Mouse (Mus musculus) spleen, embryonic (tissue): ENCODE measurements around the gene Prrt1.

ENCODE experiments used
- CTCF ChIA-PET: fragments of 350-600 bp; sonication (Branson Sonifier 250); formaldehyde crosslinking; loops from one replicate; lab custom pipeline; 2022; lab: Charles Lee

The Prrt1 gene

GRCm38 (mm10) chr17:34596098-34596497, 33.2 kb upstream of the Prrt1 start:
- CTCF ChIA-PET: interaction anchor here (0.6 to 0.7 kb wide), 2 partner anchors 21 to 398 kb away, joined by 5 to 11 read pairs; no protein-coding TSS in a partner anchor

GRCm38 (mm10) chr17:34597566-34598095, 31.7 kb upstream of the Prrt1 start, which contains the start of gene Ager:
Ager (plus strand) TSS chr17:34597862.
- CTCF ChIA-PET: interaction anchor here (0.7 kb wide), 2 partner anchors 389 to 823 kb away, joined by 4 to 8 read pairs; no protein-coding TSS in a partner anchor

DNA sequence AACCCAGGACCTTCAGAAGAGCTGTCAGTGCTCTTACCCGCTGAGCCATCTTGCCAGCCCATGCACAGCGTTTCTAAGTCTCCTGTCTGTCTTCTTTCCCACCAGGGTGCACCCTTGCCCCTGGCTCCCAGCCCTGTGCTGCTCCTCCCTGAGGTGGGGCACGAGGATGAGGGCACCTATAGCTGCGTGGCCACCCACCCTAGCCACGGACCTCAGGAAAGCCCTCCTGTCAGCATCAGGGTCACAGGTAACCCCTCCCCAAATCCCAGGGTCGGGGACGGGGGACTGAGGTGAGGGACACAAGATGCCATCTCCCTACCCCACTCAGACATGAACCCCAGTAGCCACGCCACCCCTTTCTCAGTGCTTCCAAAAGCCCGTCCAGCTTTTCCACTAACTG, 29.4 kb upstream of the Prrt1 start:
- CTCF ChIA-PET: interaction anchor here (0.6 kb wide), 1 partner anchor 1136 kb away, joined by 9 read pairs; no protein-coding TSS in a partner anchor

DNA sequence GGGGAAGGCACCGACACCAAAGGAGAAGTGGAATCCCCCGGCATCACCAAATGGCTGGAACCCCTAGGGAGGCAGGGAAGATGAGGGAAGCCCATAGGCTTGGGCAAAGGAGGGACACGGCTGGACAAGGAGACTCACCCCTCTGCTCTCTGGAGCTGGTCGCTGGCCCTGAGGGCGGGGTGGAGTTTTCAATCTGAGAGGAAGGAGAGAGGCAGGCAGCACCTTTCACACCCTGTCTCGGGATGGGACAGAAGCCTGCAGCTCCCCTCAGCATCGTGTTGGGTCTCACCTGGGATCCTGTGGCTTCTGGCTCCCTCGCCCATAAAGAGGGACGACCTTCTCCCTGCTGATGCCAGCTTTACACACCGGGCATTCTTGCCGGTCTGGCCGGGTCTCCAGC, 27.5 kb upstream of the Prrt1 start:
- CTCF ChIA-PET: interaction anchor here (0.7 kb wide), 1 partner anchor 204 kb away, joined by 3 read pairs; no protein-coding TSS in a partner anchor

- CTCF ChIA-PET: interaction anchor here (2.1 kb wide), 1 partner anchor 15 kb away, joined by 4 read pairs; no protein-coding TSS in a partner anchor
Measured at GRCm38 (mm10) chr17:34603375-34604060, 25.8 kb upstream of the Prrt1 start, which contains the start of gene Rnf5. Rnf5 (minus strand) TSS chr17:34603690.

DNA sequence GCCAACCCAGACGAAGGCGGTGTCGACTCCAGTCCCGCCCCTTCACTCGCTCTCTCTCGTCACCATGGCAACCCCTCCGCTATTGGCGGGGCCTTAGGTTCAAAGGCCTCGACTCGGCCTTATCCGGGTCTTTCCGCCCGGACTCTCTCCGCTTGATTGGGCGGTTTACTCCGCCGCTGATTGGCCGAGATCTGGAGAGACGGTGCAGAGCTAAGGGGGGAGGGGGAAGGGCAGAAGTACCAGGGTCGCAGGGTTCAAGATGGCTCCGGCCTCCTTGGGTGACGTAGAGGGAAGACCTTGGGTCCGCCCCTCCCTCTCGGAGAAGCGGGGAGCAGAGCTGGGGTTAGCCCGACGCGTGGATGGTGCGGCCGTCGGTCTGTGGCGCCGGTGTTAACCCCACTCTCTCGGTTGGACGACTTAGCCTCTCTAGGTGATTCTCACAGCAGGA, 25.2 kb upstream of the Prrt1 start, which contains the start of gene Agpat1:
Agpat1 (plus strand) TSS at position 202 of the 448 bp plus-strand sequence.
- CTCF ChIA-PET: interaction anchor here (2.1 kb wide), 1 partner anchor 16 kb away, joined by 4 read pairs; no protein-coding TSS in a partner anchor

DNA sequence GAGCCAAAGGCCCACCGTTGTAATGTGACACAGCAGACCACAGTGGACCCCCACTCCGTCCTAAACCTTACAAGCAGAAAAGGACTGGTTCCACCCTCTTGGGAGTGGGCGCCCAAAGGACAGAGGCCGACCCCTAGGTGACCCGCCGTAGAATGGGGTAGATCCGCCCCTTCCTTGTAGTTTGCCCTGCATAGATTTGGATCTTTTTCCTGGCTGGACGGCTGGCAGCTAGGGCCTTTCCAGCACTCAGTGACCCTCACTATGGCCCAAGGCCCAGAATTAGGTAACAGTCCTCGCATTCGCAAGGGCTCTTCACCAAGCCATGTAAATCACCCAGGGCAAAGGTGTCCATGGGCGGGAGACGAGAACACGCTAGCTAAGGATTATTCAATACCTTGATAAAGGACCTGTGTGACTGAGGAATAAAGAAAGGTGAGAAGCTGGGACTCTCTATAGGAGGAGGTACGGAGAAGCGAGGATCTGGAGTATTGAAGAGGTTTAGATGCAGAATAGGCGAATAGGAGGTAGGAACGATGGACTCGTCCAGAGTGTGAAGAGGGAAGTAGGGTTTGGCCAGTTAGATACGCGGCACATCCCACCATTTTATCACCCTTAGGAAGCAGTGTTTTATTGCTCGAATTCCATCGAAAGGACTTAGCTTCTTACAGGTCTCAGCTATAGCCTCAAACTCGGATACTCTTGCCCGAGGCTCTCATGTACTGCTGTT, 24.7 kb upstream of the Prrt1 start:
- CTCF ChIA-PET: interaction anchor here (0.6 to 0.7 kb wide), 2 partner anchors 16 to 532 kb away, joined by 3 to 12 read pairs; no protein-coding TSS in a partner anchor

- CTCF ChIA-PET: no interaction called here
Measured at GRCm38 (mm10) chr17:34605609-34606008, 23.7 kb upstream of the Prrt1 start.

- CTCF ChIA-PET: no interaction called here
Measured at GRCm38 (mm10) chr17:34606186-34607039, 22.9 kb upstream of the Prrt1 start.

DNA sequence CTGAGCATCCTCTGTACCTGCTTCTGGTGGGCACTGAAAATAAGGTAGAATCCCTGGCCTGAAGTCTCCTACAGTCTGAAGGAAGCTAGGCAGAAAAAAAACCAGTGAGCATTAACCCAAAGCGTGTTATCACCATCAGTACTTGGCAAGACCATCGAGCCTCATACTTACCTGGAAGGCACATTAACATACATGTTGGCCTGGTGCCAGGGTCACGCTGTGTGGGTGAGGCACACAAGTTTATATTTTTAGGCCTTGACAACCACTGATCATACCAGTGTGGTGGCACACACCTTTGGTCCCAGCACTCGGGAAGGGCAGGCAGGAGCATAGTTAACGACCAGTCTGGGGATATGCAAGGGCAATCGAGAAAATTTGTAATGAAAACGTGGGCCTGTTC, 21.3 kb upstream of the Prrt1 start:
- CTCF ChIA-PET: no interaction called here

- CTCF ChIA-PET: interaction anchor here (0.6 kb wide), 1 partner anchor 362 kb away, joined by 4 read pairs; no protein-coding TSS in a partner anchor
Measured at GRCm38 (mm10) chr17:34611050-34611449, 18.3 kb upstream of the Prrt1 start.

- CTCF ChIA-PET: interaction anchor here (1.2 kb wide), 1 partner anchor 41 kb away, joined by 6 read pairs; no protein-coding TSS in a partner anchor
Measured at GRCm38 (mm10) chr17:34613054-34613645, 16.2 kb upstream of the Prrt1 start.

DNA sequence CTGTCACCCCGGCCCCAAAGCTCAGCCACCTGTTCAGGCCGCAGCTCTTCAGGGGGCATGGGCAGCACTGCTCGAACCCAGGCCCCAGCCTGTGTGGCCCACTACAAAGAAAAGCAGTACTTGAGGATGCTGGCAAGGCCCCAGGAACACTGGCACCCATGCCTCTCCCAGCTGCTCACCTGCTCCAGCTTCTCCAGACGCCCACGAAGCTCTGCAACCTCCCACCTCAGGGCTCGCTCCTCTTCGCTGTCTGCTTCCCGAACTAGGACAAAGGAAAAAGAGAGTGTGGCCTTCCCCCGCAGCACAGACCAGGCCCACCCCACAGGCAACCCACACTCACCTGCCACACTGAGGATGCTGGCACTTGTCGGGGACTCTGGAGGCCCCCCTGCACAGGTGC, 15.5 kb upstream of the Prrt1 start:
- CTCF ChIA-PET: interaction anchor here (1.2 kb wide), 1 partner anchor 42 kb away, joined by 6 read pairs; no protein-coding TSS in a partner anchor

- CTCF ChIA-PET: no interaction called here
Measured at GRCm38 (mm10) chr17:34615871-34616270, 13.5 kb upstream of the Prrt1 start, which contains the start of gene Egfl8. Egfl8 (minus strand) TSS chr17:34615971.

DNA sequence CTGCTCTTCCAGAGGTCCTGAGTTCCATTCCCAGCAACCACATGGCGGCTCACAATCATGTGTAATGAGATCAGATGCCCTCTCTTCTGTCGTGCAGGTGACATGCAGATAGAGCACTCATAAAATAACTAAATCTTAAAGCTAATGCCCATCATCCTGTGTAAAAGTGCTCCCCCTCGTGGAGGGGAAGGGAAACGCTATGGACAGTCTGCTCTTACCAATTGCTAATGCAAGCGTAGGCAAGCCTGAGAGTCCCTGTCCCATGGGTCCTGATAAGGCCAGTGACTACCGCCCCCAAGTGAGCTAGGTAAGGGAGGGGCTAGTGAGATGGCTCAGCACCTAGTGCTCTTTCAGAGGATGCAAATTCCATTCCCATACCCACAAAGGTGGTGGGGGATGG, 10.3 kb upstream of the Prrt1 start:
- CTCF ChIA-PET: interaction anchor here (0.9 kb wide), 1 partner anchor 29 kb away, joined by 3 read pairs; the partner anchor contains the start of gene Gpsm3

- CTCF ChIA-PET: interaction anchor here (0.5 to 0.6 kb wide), 3 partner anchors 16 to 582 kb away, joined by 3 to 12 read pairs (median 6); no protein-coding TSS in a partner anchor
Measured at GRCm38 (mm10) chr17:34621006-34621405, 8.3 kb upstream of the Prrt1 start.

GRCm38 (mm10) chr17:34623161-34623560, 6.2 kb upstream of the Prrt1 start:
- CTCF ChIA-PET: no interaction called here

- CTCF ChIA-PET: no interaction called here
Measured at GRCm38 (mm10) chr17:34624981-34625380, 4.4 kb upstream of the Prrt1 start.

- CTCF ChIA-PET: no interaction called here
Measured at GRCm38 (mm10) chr17:34626062-34626772, 3.1 kb upstream of the Prrt1 start.
